Mouse (Mus musculus) testis, adult 2 months (tissue): ENCODE data around the gene Ankrd6.

Source experiments
- CTCF ChIP-seq: fragments of 200-500 bp; IDR thresholded peaks from 2 replicates; pipeline ENCODE4 v1.5.1; 2012; ENCODE audit warnings: low read depth, mild to moderate bottlenecking, inconsistent platforms, low read length, moderate library complexity; ENCODE audit not compliant: control insufficient read depth, insufficient read depth, insufficient replicate concordance
- POLR2A ChIP-seq: fragments of 200-500 bp; IDR thresholded peaks from 2 replicates; pipeline ENCODE4 v1.6.1; 2012; ENCODE audit warnings: low read depth, mild to moderate bottlenecking, inconsistent platforms, low read length, moderate library complexity; ENCODE audit not compliant: control insufficient read depth

- TF ChIP-seq CTCF (no peak), POLR2A (no peak)
Observed at GRCm38 (mm10) chr4:32757430-32757829, 193.2 kb downstream of the Ankrd6 start.
